Mouse (Mus musculus) brain, embryonic 14.5 days (tissue): ENCODE measurements at regions not wholly inside any gene's neighbourhood (a gene's known extent, or its start where the extent isn't known, plus 50 kb on each side); places are given as distances from the start of the nearest gene placed in this dataset.

Experiments used
- CTCF ChIP-seq: fragments of 200-500 bp; IDR thresholded peaks from 2 replicates; pipeline ENCODE4 v1.5.1; 2012; ENCODE audit warnings: inconsistent platforms, mild to moderate bottlenecking, moderate library complexity, borderline replicate concordance; ENCODE audit not compliant: insufficient read depth, insufficient read length; ENCODE audit errors: extremely low read depth
- POLR2A ChIP-seq: fragments of 200-500 bp; IDR thresholded peaks from 2 replicates; pipeline ENCODE4 v1.6.1; 2012; ENCODE audit warnings: mild to moderate bottlenecking, inconsistent platforms, borderline replicate concordance; ENCODE audit not compliant: poor library complexity, insufficient read depth, insufficient read length, severe bottlenecking; ENCODE audit errors: extremely low read depth

DNA sequence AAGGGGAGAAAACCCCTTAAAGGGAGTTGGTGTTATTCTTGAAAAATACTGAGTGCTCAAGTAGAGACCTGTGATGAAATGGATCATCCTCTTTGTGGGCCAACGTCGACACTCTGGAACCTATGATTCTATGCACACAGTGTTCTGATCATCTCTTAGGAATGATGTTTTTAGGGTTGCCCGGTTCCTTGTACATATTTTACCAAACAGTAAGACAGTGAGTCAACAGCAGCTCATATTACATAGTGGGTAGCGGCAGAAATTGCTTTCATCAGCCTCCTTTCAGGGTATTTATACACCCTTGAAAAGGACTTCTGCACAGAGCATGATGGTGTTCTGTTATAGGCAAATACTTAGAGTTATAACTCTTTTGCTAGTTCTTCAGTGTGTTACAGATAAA lies 97.6 kb upstream of the Pdcd1 start:
- no peak for TF ChIP-seq POLR2A
- no peak for TF ChIP-seq CTCF
